Mouse (Mus musculus) right cerebral cortex, postnatal 4 days (tissue): ENCODE measurements at regions not wholly inside any gene's neighbourhood (a gene's known extent, or its start where the extent isn't known, plus 50 kb on each side); places are given as distances from the start of the nearest gene placed in this dataset.
A peak's percentile ranks its signal among the peaks of the same experiment; 100 is the strongest.

Source experiments
- DNase-seq: peaks from one replicate; pipeline ENCODE4 v3.0.0-alpha.2; 2022

DNA sequence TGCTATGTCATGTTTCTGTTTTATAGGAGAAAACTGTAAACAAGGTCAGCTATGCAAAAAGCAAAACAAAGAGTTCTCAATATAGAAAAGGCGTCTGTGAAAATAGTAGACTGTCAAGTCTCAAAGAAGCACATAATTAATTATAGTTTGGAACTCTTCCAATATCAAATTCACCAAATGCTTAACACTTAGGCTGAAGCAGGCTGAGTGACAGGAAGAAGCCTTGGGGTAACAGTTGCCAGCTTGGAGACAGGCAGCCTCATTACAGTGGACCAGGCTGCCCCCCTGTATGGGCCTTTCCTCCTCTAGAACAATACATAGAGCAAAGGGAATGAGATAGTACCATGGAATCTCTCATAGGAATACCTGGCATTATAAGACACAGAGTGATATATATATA lies 364.8 kb upstream of the Tenm2 start:
- DNase-seq = no peak

DNA sequence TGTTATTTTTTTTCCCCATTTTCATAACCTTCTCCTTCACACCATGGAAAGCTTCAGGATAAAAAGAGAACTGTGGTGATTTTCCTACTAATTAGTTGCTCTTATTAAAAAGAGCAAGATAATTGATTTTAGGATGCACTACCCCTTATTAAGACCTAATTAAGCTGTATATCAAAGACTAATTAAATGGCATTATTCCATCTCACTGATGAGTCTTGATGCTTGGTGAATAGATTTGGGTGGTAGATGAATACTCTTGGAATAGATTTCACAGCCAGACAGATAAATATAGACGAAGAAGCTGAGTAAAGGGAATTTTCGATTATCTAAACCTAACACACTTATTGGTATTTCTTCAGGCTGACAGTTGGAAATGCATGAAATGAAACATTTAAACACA lies 346.5 kb upstream of the Tenm2 start:
- no peak for DNase-seq

DNA sequence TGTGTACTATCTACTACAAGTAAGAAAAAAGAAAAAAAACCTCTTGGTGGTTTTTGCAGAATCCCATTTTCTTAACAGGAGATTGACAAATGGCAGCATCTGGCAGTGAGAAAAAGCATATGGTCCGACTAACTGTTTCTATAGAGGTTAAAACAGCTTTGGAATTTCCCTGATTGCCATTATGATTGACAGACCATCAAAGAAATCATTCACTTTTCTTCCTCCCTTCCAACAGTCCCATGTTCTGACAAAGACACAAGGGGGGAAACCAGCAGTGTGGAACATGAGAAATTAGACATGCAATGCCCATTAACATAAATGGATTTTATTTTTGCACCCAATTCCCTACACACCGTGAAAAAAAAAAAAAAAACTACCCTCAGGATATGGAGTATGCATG lies 297.9 kb upstream of the Tenm2 start:
- DNase-seq = no peak

DNA sequence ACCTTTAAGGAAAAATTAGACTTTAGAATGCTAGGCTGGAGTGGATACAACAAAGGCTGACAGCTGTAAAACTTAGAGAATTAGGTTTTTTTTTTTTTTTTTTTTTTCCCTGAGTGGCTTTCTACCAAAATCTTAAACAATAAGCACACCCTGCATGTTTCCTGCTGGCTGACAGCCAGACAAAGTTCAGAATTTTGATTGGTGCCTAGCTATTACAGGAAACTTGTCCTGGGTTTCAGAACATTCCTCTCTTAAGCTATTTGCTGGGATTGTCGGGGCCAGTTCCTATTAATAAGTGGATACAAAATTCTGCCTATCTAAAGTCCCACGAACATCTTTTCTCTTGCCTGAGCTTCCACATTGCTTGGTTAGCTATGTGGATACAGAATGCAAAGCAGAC lies 296.7 kb upstream of the Tenm2 start:
- DNase-seq = no peak

DNA sequence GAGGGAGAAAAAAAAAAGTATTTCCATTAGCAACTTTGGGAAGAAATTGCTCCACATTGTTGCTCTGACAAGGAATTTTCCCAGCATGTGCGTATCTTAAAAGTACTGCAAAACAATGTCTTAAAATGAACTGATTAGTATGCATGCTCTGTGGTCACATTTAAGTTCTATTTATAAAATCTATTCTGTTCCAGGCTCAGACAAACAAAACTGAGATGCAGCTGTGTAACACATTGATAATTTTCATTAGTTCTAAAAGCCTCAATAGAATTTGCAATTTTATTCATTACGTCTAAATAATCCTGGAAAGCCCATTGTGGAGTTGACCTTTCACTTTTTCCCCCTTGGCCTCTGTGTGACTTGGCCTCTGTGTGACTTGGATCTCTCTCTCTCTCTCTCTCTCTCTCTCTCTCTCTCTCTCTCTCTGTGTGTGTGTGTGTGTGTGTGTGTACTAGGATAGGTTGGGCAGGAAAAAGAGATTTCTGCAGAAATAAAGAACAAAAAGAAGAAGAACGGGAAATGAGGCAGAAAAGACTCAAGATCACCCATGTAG lies 262.8 kb upstream of the Tenm2 start:
- no peak for DNase-seq

DNA sequence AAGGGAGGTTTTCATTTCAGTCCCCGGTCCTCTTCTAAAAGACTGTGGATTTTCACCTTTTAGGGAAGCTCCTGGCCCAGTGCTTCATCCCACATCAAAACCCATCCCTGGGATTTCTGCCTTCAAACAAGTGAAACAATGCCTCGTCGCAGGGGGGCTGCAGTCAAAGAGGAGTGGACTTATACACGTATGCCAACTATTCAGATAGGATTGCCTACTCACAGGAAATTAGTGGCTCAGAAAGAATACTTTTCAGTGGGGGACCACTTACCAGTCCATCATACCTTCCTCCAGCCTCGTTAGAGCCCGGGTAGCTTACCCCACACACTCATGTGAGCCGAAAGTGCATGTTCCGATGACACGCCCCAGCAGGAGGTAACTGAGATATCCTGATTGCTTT lies 262.1 kb upstream of the Tenm2 start:
- no peak for DNase-seq

DNA sequence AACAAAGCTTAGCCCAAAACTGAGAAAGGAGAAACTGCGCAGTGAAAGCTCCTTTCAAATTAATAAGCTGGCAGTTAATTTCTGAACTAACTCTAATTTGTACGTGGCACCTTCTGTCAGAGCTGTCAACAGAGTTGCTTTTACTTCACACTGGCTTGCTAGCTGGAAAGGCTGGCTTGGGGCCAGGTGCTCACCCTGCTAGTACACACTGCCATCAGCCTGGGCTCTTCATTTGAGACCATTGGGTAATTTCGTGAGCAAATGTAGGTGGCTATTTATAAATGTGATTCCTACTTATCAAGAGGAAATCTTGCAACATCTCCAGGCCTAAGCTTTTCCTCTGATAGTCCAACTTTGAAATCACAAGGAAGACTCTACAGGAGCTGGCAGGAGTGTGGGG lies 244.5 kb upstream of the Tenm2 start:
- DNase-seq = peak; percentile 30

DNA sequence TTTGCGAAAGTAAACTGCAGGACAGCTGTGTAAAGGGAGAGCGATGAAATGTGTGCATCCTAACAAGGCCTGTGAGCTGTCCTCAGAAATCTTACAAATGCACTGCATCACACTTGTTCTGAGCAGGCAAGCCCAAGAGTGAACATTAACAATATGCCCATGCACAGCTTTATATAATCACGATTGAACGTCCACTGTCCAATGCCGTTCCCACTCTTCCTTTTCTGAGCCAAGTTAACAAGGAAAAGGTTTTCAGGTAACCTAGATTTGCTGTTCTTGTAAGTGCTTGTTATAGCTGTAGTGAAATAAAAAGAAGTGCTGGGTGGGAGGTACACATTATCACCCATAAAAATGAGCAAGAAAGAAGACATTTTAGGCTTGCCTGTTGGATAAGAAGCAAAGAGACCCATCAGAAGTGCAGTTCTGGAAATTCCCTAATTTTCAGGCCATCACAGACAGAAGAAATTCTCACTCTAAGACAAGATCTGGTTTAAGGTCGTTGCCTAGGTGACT lies 243.3 kb upstream of the Tenm2 start:
- no peak for DNase-seq

DNA sequence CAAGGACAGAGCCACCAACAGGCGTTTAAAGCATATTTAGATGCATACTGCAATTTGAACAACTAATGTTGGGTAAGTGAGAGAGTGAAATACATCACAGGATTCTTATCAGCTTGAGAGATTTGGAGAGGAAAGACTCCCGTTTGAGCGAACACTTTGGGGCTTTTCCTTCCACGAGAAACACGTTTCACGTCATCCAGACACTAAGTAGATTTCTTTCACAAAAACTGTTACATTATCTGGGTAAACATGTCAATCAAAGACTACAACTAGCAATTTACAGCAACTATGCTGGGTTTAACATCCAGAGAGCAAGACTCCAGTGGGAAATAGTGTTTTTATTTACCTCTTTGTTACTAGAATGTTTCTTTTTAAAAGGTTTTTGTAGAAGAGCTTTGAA lies 238.3 kb upstream of the Tenm2 start:
- DNase-seq = no peak

DNA sequence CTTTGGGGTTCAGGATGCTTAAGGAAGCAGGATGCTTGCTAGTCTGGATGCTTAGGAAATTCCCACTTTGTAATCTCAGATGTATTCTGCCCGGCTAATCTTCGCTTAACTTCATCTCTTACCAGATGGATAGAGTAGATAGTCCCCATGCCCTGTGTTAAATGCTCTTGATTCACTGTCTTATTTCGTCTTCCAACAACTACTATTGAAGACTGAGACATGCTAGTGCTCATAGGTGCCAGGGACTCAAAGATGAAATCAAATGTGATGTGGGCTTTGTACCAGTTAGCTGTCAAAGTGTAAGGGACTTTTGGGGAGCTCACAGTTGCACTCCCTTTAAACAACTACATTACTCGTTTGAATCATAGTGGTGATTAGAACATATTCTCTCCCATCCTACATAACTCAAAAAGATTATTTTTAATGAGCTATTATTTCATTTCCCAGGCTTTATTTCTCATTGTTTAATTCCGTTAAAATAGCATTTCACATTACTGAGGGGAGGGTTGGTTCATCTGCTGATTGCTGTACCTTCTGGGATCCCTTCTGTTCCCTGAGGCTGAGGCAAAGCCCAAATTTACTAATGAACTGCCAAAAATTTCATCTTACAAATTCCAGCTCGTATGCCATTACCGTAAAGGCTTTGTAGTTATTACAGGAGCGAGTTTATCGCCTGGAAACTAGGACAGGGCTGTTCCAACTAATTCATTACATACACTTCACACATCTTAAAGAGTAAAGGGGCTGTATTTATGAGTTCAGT lies 228.1 kb upstream of the Tenm2 start:
- DNase-seq = no peak

DNA sequence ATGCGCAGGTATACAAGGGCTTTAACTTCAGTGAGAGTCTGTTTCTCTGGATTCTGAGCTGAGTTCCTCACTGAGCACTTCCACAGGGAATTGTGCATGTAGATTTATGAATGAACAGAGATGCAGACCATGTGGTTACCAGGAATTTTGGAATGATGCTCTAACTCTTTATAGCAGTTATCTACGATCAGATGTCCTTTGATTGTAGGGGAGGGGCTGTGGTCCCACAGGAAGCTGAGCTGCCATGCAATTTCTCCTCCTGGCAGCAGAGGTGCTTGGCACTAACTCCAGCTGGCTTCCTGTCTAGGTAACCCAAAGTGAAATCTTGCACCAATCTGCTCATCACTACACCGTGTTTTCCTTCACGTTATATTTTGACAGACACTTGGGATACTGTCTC lies 226.6 kb upstream of the Tenm2 start:
- no peak for DNase-seq

DNA sequence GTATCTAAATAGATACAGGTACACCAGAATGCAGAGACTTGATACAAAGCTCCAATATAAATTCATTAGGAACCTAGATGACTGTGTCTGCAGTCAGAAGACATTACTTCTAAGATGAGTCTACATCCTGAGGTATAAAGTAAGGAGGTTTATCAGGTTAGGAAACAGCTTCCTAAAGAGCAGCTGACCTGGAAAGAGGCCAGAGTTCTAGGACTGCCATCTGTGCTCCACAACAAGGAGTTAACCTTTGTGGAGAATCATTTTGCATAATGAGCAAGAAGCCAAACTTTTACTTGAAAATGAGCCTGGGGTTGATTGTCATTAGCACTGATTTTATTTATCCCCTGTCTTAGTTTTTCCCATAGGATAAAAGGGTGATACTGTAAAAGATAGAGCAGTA lies 211.6 kb upstream of the Tenm2 start:
- DNase-seq = no peak

DNA sequence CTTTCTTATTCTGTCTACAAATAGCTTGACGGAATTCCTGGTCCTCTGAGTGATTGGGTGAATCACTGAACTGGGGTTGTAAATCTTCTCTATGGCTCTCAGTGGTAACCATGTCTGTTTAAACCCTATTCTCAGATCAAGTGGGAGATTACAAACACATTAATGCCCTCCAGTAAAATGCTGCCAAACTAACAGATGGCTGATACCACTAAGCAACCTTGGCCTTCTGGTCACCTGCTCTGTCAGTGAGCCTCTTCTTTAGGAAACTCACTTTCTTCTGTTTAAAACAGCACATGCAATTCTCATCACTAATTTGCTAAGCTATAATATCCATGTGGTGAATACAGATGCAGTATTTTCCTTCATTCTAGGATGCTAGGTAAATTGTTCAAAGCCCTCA lies 210.9 kb upstream of the Tenm2 start:
- no peak for DNase-seq

DNA sequence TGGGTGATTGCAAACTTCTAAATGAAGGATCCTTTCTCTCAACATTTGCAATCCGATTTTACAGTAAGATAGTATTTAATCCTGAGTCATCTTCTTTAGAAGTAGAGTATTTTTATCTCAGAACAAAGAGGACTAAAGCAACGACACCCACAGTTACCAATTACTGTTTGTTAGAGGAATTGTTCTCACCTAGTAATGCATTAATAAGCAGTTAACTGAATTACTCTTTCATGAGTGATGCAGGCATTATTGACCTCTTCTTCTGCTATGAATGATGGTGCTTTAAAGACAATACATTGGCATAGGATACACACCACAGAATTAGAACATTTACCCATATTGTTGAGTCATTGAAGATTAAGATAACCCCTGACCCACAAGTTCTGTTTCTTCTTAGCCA lies 207.0 kb upstream of the Tenm2 start:
- no peak for DNase-seq

DNA sequence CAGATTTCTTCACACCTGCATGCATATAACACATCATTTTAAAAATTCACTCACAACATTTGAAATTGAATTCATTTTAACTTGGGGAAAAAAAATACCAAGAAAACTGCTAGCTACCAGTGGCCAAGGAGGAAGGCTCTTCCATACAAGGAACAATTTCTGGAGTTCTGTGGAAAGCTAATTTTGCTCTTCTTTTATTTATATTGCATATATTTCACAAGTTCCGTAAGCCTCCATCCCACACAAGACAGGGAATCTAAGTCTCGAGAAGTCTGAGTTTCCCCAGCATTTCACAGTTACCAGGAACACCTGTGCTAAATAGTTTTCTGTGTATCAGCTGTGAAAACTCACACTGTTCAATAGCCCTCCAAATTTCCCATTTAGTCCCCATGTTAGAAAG lies 198.8 kb upstream of the Tenm2 start:
- no peak for DNase-seq

DNA sequence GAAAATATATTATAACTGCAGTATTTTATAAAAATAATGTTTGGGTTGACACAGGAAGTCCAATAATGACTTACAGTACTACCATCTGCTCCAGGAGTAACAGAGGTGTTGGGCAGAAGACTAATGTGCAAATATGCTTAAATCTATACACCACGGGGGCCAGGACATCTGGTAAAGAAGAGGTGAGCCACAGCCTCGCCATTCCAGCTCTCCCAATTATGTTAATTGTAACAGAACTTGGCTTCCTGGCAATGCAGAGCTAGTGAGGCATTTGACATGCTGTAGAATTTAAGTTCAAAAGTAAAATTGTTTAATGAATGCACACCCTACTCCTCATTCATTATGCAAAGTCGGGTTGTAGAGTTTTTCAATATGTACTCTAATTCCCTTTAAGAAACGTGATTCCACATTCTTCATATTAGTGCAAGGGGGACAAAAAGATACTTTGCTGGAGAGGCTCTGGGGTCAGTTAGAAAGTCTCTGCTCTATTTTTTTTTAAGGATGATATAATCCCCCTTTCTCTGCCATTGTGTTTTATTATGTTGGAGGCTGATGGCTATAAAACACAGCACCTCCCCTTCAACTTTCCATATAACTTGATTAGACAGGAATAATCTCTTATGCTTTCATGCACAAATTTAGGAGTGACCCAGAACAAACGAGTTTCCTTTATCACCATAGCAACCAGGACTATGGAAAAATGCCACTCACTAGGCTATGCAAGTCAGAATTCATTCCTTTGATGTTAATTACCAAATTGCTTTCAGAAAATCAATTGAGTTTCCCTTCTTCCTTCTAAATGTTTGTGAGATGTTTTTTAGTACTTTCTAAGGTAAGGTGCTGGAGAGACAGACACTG lies 188.8 kb upstream of the Tenm2 start:
- DNase-seq = no peak

DNA sequence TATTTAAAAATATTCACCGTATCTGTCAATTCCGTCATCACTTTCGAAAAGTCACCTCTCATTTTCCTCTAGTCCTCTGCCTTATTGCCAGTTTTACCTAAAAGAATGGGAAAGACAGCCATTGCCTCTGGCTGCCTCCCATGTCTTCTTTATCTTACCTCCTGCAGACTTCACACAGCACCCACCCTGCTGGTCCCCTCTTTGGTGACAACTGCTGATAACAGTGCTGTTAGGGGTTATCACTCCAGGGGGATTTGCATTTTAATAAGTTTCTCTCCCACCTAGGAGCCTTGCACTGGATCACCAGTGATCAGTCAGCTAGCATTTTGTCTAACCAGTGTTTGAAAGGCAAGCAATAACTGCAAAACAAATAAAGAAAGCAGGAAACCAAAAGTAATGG lies 177.1 kb upstream of the Tenm2 start:
- DNase-seq = no peak

DNA sequence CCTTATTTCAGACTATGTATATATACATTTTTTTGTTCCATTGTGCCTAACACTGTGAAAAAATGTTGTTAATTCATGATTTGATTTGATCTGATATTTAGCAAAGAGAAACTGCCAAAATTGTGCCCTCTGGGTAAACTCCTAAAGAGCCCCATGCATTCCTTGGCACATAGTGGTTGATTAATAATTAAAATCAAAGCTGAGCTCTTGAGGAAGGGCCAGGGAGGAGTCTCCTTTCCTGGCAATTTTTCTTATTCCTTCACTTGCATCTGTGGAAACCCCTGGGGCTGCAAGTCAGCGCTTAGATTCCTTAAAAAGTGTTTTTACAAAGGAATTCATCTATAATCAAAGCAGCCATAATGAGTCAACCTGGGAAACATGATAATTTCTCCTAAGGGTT lies 132.2 kb upstream of the Tenm2 start:
- no peak for DNase-seq

DNA sequence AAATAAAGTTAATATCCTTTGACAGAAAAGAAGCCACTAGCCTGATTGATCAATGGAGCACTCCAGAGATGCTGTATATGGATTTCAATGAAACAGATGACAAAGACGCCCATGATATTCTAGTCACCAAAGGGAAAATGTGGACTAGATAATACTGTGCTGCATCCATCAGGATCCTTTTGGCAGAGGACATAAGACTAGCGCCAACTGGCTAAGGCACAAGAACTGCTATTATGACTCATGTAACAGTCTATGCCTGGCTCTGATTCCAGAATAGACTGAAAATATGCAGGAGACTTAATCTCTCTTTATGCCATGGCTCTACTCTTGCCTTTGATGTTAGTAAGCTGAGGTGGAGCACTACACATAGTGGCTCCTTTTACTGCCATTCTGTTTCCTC lies 128.7 kb upstream of the Tenm2 start:
- no peak for DNase-seq

DNA sequence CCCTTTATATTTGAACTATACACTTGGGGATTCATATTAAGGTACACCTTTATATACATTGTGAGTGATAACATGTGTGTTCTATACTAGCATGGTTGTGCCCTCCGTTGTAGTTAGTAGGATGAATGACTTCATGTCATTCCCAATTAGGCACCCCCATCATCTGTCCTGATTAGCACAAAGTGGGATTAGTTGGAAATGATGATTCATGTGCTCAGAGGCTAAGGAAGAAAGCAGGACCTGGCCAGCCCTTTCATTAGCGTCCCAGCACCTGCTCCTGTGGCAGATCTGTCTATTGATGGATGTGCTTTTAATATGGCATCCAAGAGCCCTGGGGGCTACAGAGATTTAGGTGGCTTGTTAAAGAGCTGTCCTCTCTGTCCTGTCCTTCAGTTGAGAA lies 119.3 kb upstream of the Tenm2 start:
- DNase-seq = no peak

DNA sequence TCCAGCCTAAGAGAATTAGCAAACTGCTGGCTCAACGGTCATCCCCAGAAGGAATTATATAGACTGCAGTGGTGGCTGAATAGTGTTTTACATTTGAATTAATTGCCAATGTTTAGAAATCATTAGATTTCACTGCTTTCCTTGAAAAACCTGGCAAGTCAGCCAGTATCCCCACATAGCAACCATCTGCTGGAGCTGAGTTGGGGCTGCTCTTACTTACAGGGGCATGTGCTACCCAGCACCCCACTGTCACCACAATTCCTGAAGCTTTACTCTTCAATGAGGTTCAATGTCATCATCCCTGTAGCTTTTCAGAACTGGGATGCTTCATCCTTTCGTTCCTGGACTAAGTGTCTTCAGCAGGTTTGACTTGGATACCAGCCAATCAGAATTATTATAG lies 73.9 kb upstream of the Tenm2 start:
- no peak for DNase-seq

DNA sequence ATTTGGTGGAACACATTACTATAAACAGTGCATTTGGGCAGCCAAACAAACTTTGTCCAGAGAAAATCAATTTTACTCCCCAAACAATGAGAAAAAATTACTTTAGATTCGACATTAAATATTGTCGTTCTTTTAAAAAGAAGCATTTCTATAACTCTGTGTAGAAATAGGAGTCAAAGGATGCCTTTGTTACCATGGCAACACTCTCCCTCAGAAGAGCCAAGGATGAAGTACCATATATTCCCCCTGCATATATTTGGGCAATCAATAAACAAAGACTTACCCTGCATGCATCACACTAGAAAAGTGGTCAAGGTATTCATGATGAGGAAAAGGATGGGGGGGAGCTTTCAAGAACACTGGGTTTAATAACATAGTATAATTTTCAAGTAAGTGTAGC lies 70.9 kb upstream of the Tenm2 start:
- DNase-seq = no peak
